Mouse (Mus musculus): ENCODE data around the gene Hectd4.
"Not testable (repeated sequence)": the region's sequence is repeated elsewhere in the genome, so short reads cannot be mapped to it uniquely, and the experiment has no call there.

The Hectd4 gene

DNA sequence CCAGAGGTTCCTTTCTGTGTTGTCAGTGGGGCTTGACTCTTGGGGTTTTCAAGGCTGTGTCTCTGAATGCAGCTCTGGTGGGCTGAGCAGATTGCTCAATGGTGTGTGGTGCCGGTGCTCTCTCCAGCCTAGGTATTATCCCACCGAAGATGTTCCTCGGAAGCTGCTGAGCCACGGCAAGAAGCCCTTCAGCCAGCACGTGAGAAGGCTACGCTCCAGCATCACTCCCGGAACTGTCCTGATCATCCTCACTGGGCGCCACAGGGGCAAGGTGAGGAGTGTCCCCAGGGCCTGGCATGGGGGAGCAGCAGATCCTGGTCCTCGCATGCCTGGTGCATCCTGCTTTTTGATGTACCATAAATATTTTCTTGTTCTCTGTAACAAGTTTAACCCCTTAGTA is 13.5 kb upstream of the Hectd4 start:
- no peak for DNase-seq (ENCODE audit: low spot score)

DNA sequence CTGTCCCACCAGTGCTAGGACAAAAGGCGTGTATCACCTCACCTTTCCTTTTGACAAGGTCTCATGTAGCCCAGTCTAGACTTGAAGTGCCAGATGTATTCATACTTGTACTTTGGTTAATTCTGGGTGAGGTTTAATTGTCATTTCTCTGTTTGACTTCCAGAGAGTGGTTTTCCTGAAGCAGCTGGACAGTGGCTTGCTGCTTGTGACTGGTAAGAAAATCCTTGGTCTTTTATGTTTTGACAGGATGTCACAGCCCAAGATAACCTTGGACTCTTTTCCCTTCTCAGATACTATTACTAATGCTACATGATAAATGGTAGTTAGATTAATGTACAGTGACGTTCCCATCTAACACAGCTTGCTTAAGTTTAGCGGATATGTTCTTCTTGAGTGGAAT is 13.0 kb upstream of the Hectd4 start:
- no peak for DNase-seq (ENCODE audit: low spot score)

GRCm38 (mm10) chr5:121209755-121210600 is 10.0 kb upstream of the Hectd4 start:
- no peak for DNase-seq (ENCODE audit: low spot score)

GRCm38 (mm10) chr5:121210601-121210924 is 9.5 kb upstream of the Hectd4 start:
- DNase-seq (ENCODE audit: low spot score) = no peak

GRCm38 (mm10) chr5:121212108-121212507 is 7.9 kb upstream of the Hectd4 start:
- no peak for DNase-seq (ENCODE audit: low spot score)

DNA sequence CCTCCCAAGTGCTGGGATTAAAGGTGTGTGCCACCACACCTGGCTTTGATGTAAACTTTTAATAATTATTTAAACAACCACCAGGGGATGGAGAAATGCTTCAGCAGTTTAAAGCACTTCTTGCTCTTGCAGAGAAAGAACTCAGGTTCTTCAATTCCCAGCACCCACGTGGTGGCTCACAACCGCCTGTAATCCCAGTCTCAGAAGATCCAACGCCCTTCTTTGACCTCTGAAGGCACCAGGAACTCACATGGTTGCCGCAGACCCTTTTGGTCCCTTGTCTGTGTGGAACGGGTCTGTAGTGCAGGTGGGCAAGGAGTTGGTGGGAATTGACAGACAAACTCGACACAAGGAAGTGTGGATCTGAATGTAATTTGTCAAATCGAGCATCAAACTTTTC is 5.3 kb upstream of the Hectd4 start:
- no peak for DNase-seq (ENCODE audit: low spot score)

- DNase-seq (ENCODE audit: low spot score) = peak; percentile 49
These were observed 4.5 kb upstream of the Hectd4 start for GRCm38 (mm10) chr5:121215380-121216125.

DNA sequence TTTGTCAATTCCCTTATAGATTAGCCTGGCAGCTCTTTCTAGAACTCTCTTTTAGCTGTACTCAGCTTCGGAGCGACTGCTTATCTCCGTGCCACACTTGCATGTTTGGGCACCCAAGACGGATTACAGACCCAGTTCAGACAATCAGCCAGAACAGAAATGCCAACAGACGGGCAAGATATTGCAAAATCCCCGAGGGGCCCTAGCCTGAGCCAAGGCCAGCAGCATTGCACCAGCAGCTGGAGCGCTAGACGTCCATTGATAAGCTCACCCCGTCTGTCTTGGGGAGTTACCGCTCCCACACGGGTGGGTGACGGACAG is 3.9 kb upstream of the Hectd4 start:
- DNase-seq (ENCODE audit: low spot score) = no peak

DNA sequence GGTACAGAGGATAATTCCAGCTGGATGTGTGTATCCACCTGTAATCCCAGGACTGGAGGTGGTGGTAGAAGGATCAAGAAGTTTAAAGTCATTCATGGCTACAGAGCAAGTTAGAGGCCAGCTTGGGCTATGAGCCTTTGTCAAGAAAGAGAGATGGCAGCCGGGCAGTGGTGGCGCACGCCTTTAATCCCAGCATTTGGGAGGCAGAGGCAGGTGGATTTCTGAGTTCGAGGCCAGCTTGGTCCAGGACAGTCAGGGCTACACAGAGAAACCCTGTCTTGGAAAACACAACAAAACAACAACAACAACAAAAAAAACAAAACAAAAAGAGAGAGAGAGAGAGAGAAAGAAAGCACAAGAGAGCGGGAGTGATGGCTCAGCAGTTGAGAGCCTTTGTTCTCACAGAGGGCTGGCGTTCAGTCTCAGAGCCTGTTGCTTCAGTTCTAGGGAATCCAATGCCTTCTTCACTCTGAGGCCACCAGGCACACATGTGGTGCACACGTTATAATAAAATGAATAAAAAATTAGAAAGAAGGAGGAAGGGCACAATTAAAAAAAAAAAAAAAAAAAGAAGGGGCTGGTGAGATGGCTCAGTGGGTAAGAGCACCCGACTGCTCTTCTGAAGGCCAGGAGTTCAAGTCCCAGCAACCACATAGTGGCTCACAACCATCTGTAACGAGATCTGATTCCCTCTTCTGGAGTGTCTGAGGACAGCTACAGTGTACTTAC is 3.3 kb upstream of the Hectd4 start:
- DNase-seq (ENCODE audit: low spot score) = not testable (repeated sequence)

- DNase-seq (ENCODE audit: low spot score) = no peak
These were observed 2.7 kb upstream of the Hectd4 start for GRCm38 (mm10) chr5:121217313-121217634.

- no peak for DNase-seq (ENCODE audit: low spot score)
These were observed 829 bp upstream of the Hectd4 start for GRCm38 (mm10) chr5:121219190-121219589.

- peak; percentile 52 for DNase-seq (ENCODE audit: low spot score)
These were observed 798 bp downstream of the Hectd4 start for GRCm38 (mm10) chr5:121220732-121221301.

GRCm38 (mm10) chr5:121221328-121221850 is 1.4 kb downstream of the Hectd4 start:
- no peak for DNase-seq (ENCODE audit: low spot score)

DNA sequence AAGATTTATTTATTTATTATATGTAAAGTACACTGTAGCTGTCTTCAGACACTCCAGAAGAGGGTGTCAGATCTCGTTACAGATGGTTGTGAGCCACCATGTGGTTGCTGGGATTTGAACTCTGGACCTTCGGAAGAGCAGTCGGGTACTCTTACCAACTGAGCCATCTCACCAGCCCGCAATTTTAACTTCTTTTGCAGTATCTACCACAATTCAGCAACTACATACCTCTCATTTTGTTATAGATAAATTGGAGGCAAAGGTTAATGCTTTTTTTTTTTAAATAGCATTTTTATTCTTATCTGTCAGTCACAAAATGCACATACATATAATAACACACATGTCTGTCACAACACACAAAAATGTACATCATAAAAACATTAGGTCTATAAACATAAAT is 4.0 kb downstream of the Hectd4 start:
- DNase-seq (ENCODE audit: low spot score) = not testable (repeated sequence)

- no peak for DNase-seq (ENCODE audit: low spot score)
These were observed 4.8 kb downstream of the Hectd4 start for GRCm38 (mm10) chr5:121224856-121225255.

DNA sequence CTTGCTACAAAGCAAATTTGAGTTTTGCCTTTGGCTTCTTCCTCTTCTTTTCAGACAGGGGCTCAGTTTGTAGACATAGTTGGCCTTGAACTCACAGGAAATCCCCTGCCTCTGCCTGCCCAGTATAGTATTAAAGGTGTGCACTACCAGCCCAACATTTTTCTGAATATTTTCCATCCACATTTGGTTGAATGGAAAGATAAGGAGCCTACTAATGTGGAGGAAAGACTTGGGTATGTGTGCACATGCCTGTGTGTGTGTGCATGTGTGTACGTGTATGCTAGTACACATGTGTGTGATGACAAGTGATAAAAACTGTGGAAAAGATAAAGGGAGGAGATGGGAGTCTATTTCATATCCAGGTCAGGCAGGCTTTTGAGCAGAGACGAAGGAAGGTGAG is 5.8 kb downstream of the Hectd4 start:
- DNase-seq (ENCODE audit: low spot score) = no peak

- DNase-seq (ENCODE audit: low spot score) = no peak
These were observed 6.4 kb downstream of the Hectd4 start for GRCm38 (mm10) chr5:121226406-121226805.

DNA sequence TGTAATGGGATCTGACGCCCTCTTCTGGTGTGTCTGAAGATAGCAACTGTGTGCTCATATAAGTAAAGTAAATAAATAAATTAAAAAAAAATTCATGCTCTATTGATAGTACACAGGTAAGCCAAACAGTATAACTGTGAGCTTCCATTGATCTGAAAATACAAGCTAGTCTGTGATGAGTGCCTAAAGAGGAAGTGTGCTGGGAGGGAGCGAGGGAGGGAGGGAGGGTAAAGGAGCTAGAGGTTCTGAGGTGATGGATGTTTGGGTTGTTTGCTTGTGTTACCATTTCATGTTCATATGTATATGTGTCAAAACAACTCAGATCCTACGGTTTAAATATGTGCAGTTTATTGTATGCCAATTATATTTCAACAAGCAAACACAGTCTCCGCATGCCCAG is 6.8 kb downstream of the Hectd4 start:
- no peak for DNase-seq (ENCODE audit: low spot score)

DNA sequence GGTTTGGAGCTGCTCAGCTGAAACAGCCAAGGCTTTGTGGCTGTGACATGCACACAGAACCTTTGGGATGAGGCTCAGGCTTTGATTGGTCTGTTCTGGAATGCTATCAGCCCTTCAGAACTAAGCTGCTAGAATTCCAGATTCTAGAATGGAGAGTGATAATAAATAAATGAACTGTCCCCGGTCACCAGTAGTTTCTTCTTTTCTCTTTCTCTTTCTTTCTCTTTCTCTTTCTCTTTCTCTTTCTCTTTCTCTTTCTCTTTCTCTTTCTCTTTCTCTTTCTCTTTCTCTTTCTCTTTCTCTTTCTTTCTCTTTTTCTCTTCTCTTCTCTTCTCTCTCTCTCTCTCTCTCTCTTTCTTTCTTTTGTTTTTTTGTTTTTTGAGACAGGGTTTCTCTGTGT is 7.3 kb downstream of the Hectd4 start:
- not testable (repeated sequence) for DNase-seq (ENCODE audit: low spot score)

- no peak for DNase-seq (ENCODE audit: low spot score)
These were observed 9.2 kb downstream of the Hectd4 start for GRCm38 (mm10) chr5:121229182-121229581.

DNA sequence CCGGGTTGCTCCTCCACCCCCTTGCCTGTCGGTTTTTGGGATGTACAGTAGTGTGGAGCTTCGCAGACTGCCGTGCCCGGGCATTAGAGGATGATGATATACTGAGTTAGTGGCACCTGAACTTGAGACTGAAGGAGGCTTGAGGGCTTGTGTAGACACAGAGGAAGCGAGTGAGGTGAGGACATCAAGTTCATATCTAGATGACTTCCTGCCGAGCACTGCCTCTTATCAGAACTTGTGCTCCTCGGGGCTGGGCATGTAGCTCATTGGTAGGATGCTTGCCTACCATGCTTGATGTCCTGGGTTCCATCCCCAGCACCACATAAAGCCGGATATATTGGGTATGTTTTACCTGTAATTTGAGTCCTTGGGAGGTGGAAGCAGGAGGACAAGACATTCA is 10.8 kb downstream of the Hectd4 start:
- DNase-seq (ENCODE audit: low spot score) = no peak

GRCm38 (mm10) chr5:121232789-121233188 is 12.8 kb downstream of the Hectd4 start:
- DNase-seq (ENCODE audit: low spot score) = no peak

DNA sequence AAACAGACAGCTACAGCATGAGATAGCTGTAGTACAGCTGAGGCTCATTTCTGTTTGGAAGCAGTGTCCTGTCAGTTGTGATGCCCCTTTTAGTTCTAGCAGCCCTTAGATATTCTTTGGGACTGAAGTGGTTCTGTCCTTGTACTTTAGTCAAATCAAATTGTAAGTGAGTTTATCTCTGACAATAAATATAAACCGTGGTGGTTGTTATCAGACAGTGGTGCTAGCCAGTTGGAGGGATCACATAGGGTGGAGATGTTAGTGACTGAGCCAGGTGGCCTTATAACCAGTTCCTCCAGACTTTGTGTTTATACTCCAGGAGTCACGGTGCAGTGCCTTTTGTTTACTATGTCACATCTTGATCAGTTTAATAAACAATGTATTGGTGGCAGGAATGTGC is 13.7 kb downstream of the Hectd4 start:
- DNase-seq (ENCODE audit: low spot score) = no peak
